Mouse (Mus musculus): ENCODE results near the gene Paxip1. TPM values are rescaled to one million over a fixed set of nuclear protein-coding genes. Genes with fewer than 3 reads are reported as not detected.

Gene Paxip1
- polyA plus RNA-seq, 1 experiment from 2014 or later, result 32.4 TPM

GRCm38 (mm10) chr5:27790086-27790909, 1.2 kb downstream of the Paxip1 start:
- Histone ChIP-seq H3K4me1 (peaks cover 17% of the 10 kb centered on the region), H3K27me3 (no peaks in the 10 kb centered on the region), H3K9me3 (replicated peaks) (no peaks in the 10 kb centered on the region), H3K36me3 (peaks cover 31% of the 10 kb centered on the region), H3K9ac (peak overlapping the region; percentile 86), H3K4me3 (replicated peaks) (peak overlapping the region; percentile 84), H3K4me2 (replicated peaks) (peak overlapping the region; percentile 72), H3K27ac (replicated peaks) (peak overlapping the region; percentile 94)
- ATAC-seq (ENCODE audit: insufficient number of reproducible peaks, low FRiP score, low TSS enrichment, low read depth), result no peak
- 20% methylated on average over 21 of the region's 21 CpGs for WGBS

- peak overlapping the region; percentile 72 for H3K4me2 ChIP-seq (replicated peaks)
- H3K9ac ChIP-seq, result no peak overlapping the region
- H3K4me3 ChIP-seq (replicated peaks), result peak overlapping the region; percentile 84
- H3K27me3 ChIP-seq, result no peaks in the 10 kb centered on the region
- peaks cover 38% of the 10 kb centered on the region for H3K36me3 ChIP-seq
- 58% methylated on average over 10 of the region's 10 CpGs for WGBS
- no peaks in the 10 kb centered on the region for H3K9me3 ChIP-seq (replicated peaks)
- H3K4me1 ChIP-seq, result peaks cover 17% of the 10 kb centered on the region
- no peak overlapping the region for H3K27ac ChIP-seq (replicated peaks)
- no peak for ATAC-seq (ENCODE audit: insufficient number of reproducible peaks, low FRiP score, low TSS enrichment, low read depth)
These were observed 1.9 kb downstream of the Paxip1 start for GRCm38 (mm10) chr5:27789586-27789985.

- 94% methylated on average over 9 of the region's 9 CpGs for WGBS
- H3K4me2 ChIP-seq (replicated peaks), result no peak overlapping the region
- no peak overlapping the region for H3K27ac ChIP-seq (replicated peaks)
- H3K4me3 ChIP-seq (replicated peaks), result no peak overlapping the region
- no peak for ATAC-seq (ENCODE audit: insufficient number of reproducible peaks, low FRiP score, low TSS enrichment, low read depth)
- peaks cover 82% of the 10 kb centered on the region for H3K36me3 ChIP-seq
- H3K9ac ChIP-seq, result no peak overlapping the region
- H3K27me3 ChIP-seq, result no peaks in the 10 kb centered on the region
- H3K9me3 ChIP-seq (replicated peaks), result no peaks in the 10 kb centered on the region
- H3K4me1 ChIP-seq, result no peaks in the 10 kb centered on the region
These were observed 8.1 kb downstream of the Paxip1 start for GRCm38 (mm10) chr5:27783381-27783780.

DNA sequence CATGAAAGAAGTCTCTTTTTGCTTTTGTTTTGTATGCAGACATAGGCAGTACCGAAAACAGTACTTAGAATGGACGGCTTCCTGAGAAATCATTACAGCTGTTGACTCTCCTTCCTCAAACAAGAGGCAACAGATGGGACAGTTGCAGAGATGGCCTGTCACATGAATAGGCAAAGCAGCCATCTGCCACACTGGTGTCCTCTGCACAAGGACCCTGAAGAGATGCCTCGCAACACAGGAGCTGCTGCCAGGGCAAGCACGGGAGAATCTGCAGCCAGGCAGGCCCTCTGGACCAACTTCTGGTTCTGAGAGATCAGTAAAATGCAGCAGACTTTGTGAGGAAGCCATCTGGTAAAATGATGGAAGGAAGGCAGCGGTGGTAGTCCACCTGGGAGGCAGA, 23.5 kb downstream of the Paxip1 start:
- no peak for ATAC-seq (ENCODE audit: insufficient number of reproducible peaks, low FRiP score, low TSS enrichment, low read depth)
- Histone ChIP-seq H3K9me3 (replicated peaks) (no peaks in the 10 kb centered on the region), H3K4me2 (replicated peaks) (no peak overlapping the region), H3K4me3 (replicated peaks) (no peak overlapping the region), H3K9ac (no peak overlapping the region), H3K4me1 (no peaks in the 10 kb centered on the region), H3K27ac (replicated peaks) (no peak overlapping the region), H3K36me3 (peaks cover 90% of the 10 kb centered on the region), H3K27me3 (no peaks in the 10 kb centered on the region)
- 77% methylated on average over 5 of the region's 5 CpGs for WGBS

DNA sequence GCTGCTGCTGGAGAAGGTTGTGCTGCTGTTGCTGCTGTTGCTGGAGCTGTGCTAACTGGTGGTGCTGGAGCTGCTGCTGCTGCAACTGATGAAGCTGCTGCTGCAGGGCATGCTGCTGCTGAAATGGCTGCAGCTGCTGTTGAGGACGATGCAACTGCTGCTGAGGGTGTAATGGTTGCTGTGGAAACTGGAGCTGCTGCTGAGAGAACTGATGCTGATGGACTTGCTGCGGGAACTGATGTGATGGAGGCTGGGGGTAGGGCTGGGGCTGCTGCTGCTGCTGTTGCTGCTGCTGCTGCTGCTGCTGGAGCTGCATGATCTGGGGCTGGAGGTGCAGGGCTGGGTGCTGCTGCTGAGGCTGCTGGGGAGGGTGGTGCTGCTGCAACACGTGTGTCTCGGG, 25.7 kb downstream of the Paxip1 start:
- Histone ChIP-seq H3K4me2 (replicated peaks) (no peak overlapping the region), H3K27me3 (no peaks in the 10 kb centered on the region), H3K36me3 (peaks cover 88% of the 10 kb centered on the region), H3K4me1 (no peaks in the 10 kb centered on the region), H3K9ac (no peak overlapping the region), H3K4me3 (replicated peaks) (no peak overlapping the region), H3K9me3 (replicated peaks) (no peaks in the 10 kb centered on the region), H3K27ac (replicated peaks) (no peak overlapping the region)
- no peak for ATAC-seq (ENCODE audit: insufficient number of reproducible peaks, low FRiP score, low TSS enrichment, low read depth)
- WGBS, result 85% methylated on average over 4 of the region's 4 CpGs

DNA sequence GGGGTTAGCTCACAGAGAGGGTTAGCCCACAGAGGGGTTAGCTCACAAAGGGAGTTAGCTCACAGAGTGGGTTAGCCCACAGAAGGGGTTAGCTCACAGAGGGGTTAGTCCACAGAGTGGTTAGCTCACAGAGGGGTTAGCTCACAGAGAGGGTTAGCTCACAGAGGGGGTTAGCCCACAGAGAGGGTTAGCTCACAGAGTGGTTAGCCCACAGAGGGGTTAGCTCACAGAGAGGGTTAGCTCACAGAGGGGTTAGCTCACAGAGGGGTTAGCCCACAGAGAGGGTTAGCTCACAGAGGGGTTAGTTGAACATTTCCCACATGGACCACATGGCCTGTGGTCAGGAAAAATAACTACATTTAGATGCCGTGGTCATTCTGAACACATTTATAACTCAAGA, 46.5 kb downstream of the Paxip1 start:
- H3K9ac ChIP-seq, result no peak overlapping the region
- ATAC-seq (ENCODE audit: insufficient number of reproducible peaks, low FRiP score, low TSS enrichment, low read depth), result no peak
- no peak overlapping the region for H3K4me3 ChIP-seq (replicated peaks)
- no peak overlapping the region for H3K4me2 ChIP-seq (replicated peaks)
- H3K9me3 ChIP-seq (replicated peaks), result no peaks in the 10 kb centered on the region
- no peak overlapping the region for H3K27ac ChIP-seq (replicated peaks)
- H3K36me3 ChIP-seq, result peaks cover 69% of the 10 kb centered on the region
- H3K4me1 ChIP-seq, result no peaks in the 10 kb centered on the region
- no peaks in the 10 kb centered on the region for H3K27me3 ChIP-seq
- 93% methylated on average over 1 of the region's 1 CpGs for WGBS

DNA sequence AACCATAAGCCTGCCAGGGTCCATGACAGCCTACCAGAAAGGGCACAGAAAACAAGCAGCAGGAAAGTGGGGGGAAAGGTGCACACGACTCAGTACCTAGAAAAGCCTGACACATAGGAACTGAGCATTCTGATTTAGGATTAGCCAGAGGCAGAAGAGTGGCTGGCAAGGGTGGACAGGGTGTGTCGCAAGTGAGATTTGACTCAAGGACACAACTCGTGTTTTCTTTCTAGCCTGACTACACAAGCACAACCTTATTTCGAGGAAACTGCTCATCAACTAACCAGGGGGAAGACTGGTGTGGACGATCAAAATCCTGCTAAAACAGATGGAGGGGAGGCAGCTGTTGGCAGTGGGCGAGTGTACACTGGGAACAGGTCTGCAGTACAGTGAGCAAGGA, 52.3 kb downstream of the Paxip1 start:
- WGBS, result 84% methylated on average over 6 of the region's 6 CpGs
- Histone ChIP-seq H3K9ac (no peak overlapping the region), H3K27me3 (no peaks in the 10 kb centered on the region), H3K9me3 (replicated peaks) (no peaks in the 10 kb centered on the region), H3K4me3 (replicated peaks) (no peak overlapping the region), H3K27ac (replicated peaks) (no peak overlapping the region), H3K4me2 (replicated peaks) (no peak overlapping the region), H3K4me1 (no peaks in the 10 kb centered on the region), H3K36me3 (peaks cover 33% of the 10 kb centered on the region)
- ATAC-seq (ENCODE audit: insufficient number of reproducible peaks, low FRiP score, low TSS enrichment, low read depth), result no peak

DNA sequence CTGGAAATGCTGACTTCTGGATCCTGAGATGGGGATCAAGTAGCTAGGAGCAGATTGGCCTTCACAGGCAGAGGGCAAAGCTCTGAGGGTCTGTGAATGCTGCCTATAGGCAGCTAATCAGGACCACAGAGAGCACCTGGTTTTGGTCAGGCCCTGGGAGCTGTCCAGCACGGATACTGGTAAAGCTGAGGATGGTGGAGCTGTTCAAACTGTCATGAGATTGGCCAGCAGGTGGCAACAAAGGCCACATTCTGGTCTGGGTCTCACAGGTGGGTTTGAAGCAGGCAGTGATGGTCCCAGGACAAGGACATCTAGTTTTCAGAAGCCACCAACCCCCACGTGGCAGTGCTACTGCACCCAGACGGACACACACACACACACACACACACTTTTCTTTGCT, 54.3 kb downstream of the Paxip1 start:
- H3K4me2 ChIP-seq (replicated peaks), result no peak overlapping the region
- no peak overlapping the region for H3K4me3 ChIP-seq (replicated peaks)
- peak; percentile 47; the same call in 1 of the 2 replicates for ATAC-seq (ENCODE audit: insufficient number of reproducible peaks, low FRiP score, low TSS enrichment, low read depth)
- H3K4me1 ChIP-seq, result no peaks in the 10 kb centered on the region
- H3K9me3 ChIP-seq (replicated peaks), result no peaks in the 10 kb centered on the region
- no peak overlapping the region for H3K27ac ChIP-seq (replicated peaks)
- 7% methylated on average over 3 of the region's 3 CpGs for WGBS
- H3K36me3 ChIP-seq, result peaks cover 14% of the 10 kb centered on the region
- H3K9ac ChIP-seq, result no peak overlapping the region
- no peaks in the 10 kb centered on the region for H3K27me3 ChIP-seq

- 63% methylated on average over 5 of the region's 5 CpGs for WGBS
- H3K9ac ChIP-seq, result no peak overlapping the region
- no peaks in the 10 kb centered on the region for H3K27me3 ChIP-seq
- H3K36me3 ChIP-seq, result no peaks in the 10 kb centered on the region
- H3K27ac ChIP-seq (replicated peaks), result no peak overlapping the region
- no peak overlapping the region for H3K4me3 ChIP-seq (replicated peaks)
- H3K9me3 ChIP-seq (replicated peaks), result no peaks in the 10 kb centered on the region
- H3K4me2 ChIP-seq (replicated peaks), result no peak overlapping the region
- no peak for ATAC-seq (ENCODE audit: insufficient number of reproducible peaks, low FRiP score, low TSS enrichment, low read depth)
- H3K4me1 ChIP-seq, result no peaks in the 10 kb centered on the region
These were observed 59.1 kb downstream of the Paxip1 start for GRCm38 (mm10) chr5:27732288-27732868.

GRCm38 (mm10) chr5:27731392-27731791, 60.1 kb downstream of the Paxip1 start:
- WGBS, result 57% methylated on average over 1 of the region's 1 CpGs
- Histone ChIP-seq H3K4me1 (no peaks in the 10 kb centered on the region), H3K27ac (replicated peaks) (no peak overlapping the region), H3K27me3 (no peaks in the 10 kb centered on the region), H3K9me3 (replicated peaks) (no peaks in the 10 kb centered on the region), H3K4me2 (replicated peaks) (no peak overlapping the region), H3K36me3 (no peaks in the 10 kb centered on the region), H3K9ac (no peak overlapping the region), H3K4me3 (replicated peaks) (no peak overlapping the region)
- no peak for ATAC-seq (ENCODE audit: insufficient number of reproducible peaks, low FRiP score, low TSS enrichment, low read depth)

- 63% methylated on average over 5 of the region's 5 CpGs for WGBS
- Histone ChIP-seq H3K4me3 (replicated peaks) (no peak overlapping the region), H3K4me2 (replicated peaks) (no peak overlapping the region), H3K4me1 (no peaks in the 10 kb centered on the region), H3K9me3 (replicated peaks) (no peaks in the 10 kb centered on the region), H3K27me3 (no peaks in the 10 kb centered on the region), H3K9ac (no peak overlapping the region), H3K27ac (replicated peaks) (no peak overlapping the region), H3K36me3 (no peaks in the 10 kb centered on the region)
- no peak for ATAC-seq (ENCODE audit: insufficient number of reproducible peaks, low FRiP score, low TSS enrichment, low read depth)
These were observed 60.8 kb downstream of the Paxip1 start for GRCm38 (mm10) chr5:27730666-27731065.

DNA sequence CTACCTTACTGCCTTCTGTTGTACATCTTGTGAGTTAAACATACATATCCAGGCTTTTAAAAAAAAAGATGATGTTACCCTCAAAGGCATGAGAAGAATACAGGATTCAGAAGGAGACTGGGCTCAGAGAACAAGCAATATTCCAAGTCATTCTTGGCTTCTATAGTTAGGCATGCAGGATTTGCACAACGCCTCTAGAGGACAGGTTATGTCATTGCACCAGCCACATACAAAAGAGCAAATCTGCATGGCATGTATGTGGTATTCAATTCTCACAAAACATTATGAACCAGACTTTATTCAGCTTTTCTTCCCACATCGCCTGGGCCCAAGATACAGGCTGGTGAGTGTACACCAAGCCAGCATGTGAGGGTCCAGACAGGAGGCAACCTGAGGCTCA, 67.0 kb downstream of the Paxip1 start:
- WGBS, result 30% methylated on average over 2 of the region's 2 CpGs
- no peak overlapping the region for H3K9ac ChIP-seq
- H3K4me3 ChIP-seq (replicated peaks), result no peak overlapping the region
- H3K36me3 ChIP-seq, result no peaks in the 10 kb centered on the region
- no peaks in the 10 kb centered on the region for H3K9me3 ChIP-seq (replicated peaks)
- no peak overlapping the region for H3K4me2 ChIP-seq (replicated peaks)
- H3K27me3 ChIP-seq, result no peaks in the 10 kb centered on the region
- no peak overlapping the region for H3K27ac ChIP-seq (replicated peaks)
- H3K4me1 ChIP-seq, result no peaks in the 10 kb centered on the region
- no peak for ATAC-seq (ENCODE audit: insufficient number of reproducible peaks, low FRiP score, low TSS enrichment, low read depth)
